Mouse (Mus musculus): ENCODE measurements at regions not wholly inside any gene's neighbourhood (a gene's known extent, or its start where the extent isn't known, plus 50 kb on each side); places are given as distances from the start of the nearest gene placed in this dataset.

DNA sequence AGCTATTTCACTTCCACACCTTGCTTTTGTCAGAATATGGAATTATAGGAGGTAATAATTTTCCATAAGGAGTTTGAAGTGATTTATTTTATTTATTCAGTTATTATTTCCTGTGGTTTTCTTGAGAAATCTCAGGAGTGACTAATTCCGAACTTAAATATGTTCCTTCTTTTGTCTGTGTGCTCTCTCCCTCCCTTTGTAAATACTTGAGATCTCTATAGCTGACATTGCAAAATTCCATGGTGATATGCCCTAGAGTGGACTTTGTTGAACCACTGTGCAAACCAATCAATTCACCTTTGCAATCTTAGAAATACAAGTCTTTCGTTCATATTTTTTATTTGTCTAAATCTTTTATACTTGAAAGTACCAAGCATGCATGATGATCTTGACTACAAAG is 478.8 kb upstream of the Gm9747 start:
- 88% methylated on average over 2 of the region's 2 CpGs for WGBS
- Histone ChIP-seq H3K27ac (ENCODE audit: low read depth, low read length) (no peak overlapping the region), H3K4me1 (ENCODE audit: control insufficient read depth, insufficient read depth, low read length) (no peaks in the 10 kb centered on the region), H3K27me3 (ENCODE audit: control insufficient read depth, insufficient read depth, low read length) (no peaks in the 10 kb centered on the region), H3K4me3 (ENCODE audit: low read length) (no peak overlapping the region), H3K9ac (ENCODE audit: low read depth, low read length) (no peak overlapping the region), H3K36me3 (ENCODE audit: control insufficient read depth, insufficient read depth, low read length) (no peaks in the 10 kb centered on the region), H3K9me3 (ENCODE audit: control insufficient read depth, low read length) (no peaks in the 10 kb centered on the region), H3K4me2 (replicated peaks; ENCODE audit: low read depth, low read length) (no peak overlapping the region)
- ATAC-seq (ENCODE audit: low FRiP score, low TSS enrichment), result no peak

DNA sequence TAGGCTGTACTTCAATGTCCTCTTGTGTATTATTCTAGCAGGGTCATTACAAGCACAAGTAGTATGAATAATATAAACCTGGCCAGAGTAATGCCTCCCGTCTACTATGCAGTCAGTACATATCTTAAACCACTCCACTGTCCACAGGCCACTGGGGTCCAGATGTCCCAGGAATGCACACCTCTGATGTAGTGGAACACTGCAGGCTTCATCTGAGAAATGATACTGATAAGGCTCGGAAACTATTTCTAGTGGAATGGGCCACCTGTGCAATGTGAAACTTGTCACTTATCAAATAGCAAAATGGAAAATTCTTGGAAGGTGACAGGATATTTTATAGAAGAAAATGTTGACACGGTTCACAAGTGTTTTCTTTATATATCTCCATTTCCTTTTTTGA is 477.6 kb upstream of the Gm9747 start:
- Histone ChIP-seq H3K27me3 (ENCODE audit: control insufficient read depth, insufficient read depth, low read length) (no peaks in the 10 kb centered on the region), H3K9me3 (ENCODE audit: control insufficient read depth, low read length) (no peaks in the 10 kb centered on the region), H3K9ac (ENCODE audit: low read depth, low read length) (no peak overlapping the region), H3K27ac (ENCODE audit: low read depth, low read length) (no peak overlapping the region), H3K4me3 (ENCODE audit: low read length) (no peak overlapping the region), H3K4me1 (ENCODE audit: control insufficient read depth, insufficient read depth, low read length) (no peaks in the 10 kb centered on the region), H3K4me2 (replicated peaks; ENCODE audit: low read depth, low read length) (no peak overlapping the region), H3K36me3 (ENCODE audit: control insufficient read depth, insufficient read depth, low read length) (no peaks in the 10 kb centered on the region)
- 64% methylated on average over 3 of the region's 3 CpGs for WGBS
- ATAC-seq (ENCODE audit: low FRiP score, low TSS enrichment), result no peak

DNA sequence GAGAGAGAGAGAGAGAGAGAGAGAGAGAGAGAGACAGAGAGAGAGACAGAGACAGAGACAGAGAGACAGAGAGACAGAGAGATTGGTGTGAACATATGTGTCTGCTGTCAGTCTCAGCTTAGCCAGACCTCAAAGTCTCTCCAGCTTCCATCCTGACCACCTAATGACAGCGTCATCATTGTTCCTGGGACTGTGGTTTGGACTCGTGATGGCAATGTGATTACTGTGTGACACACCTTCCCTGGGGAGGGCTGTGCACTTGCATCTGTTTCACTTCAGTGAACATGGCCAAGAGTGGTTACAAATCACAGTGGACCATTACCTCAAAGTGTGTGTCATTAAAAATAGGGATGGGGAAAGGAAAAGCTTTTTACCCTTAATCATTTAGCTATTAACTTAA is 477.2 kb upstream of the Gm9747 start:
- Histone ChIP-seq H3K36me3 (ENCODE audit: control insufficient read depth, insufficient read depth, low read length) (no peaks in the 10 kb centered on the region), H3K4me1 (ENCODE audit: control insufficient read depth, insufficient read depth, low read length) (no peaks in the 10 kb centered on the region), H3K4me3 (ENCODE audit: low read length) (no peak overlapping the region), H3K9me3 (ENCODE audit: control insufficient read depth, low read length) (no peaks in the 10 kb centered on the region), H3K27ac (ENCODE audit: low read depth, low read length) (no peak overlapping the region), H3K27me3 (ENCODE audit: control insufficient read depth, insufficient read depth, low read length) (no peaks in the 10 kb centered on the region), H3K9ac (ENCODE audit: low read depth, low read length) (no peak overlapping the region), H3K4me2 (replicated peaks; ENCODE audit: low read depth, low read length) (no peak overlapping the region)
- 36% methylated on average over 2 of the region's 2 CpGs for WGBS
- ATAC-seq (ENCODE audit: low FRiP score, low TSS enrichment), result no peak

DNA sequence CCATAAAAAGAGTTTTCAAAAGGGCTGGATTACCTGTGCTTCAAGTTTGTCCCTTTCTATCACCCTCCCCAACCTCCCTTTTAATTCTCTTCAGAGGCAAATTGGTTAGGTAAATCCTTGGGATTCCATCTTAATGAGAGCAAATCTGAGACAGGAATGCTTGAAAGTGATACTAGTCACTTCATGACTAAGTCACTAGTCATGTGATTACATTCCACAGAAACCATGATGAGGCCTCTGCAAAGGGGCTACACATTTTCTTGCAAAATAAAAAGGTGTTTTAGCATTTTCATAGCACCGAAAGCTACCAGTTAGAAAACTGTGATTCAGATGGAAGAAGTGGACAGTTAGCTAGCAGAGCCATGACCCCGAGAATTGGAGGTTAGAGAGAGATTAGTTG is 473.0 kb upstream of the Gm9747 start:
- Histone ChIP-seq H3K4me1 (ENCODE audit: control insufficient read depth, insufficient read depth, low read length) (no peaks in the 10 kb centered on the region), H3K9me3 (ENCODE audit: control insufficient read depth, low read length) (no peaks in the 10 kb centered on the region; the same call in 1 of the 2 replicates), H3K9ac (ENCODE audit: low read depth, low read length) (no peak overlapping the region), H3K4me2 (replicated peaks; ENCODE audit: low read depth, low read length) (no peak overlapping the region), H3K27me3 (ENCODE audit: control insufficient read depth, insufficient read depth, low read length) (no peaks in the 10 kb centered on the region), H3K4me3 (ENCODE audit: low read length) (no peak overlapping the region), H3K36me3 (ENCODE audit: control insufficient read depth, insufficient read depth, low read length) (no peaks in the 10 kb centered on the region), H3K27ac (ENCODE audit: low read depth, low read length) (no peak overlapping the region)
- WGBS, result 78% methylated on average over 2 of the region's 2 CpGs
- no peak for ATAC-seq (ENCODE audit: low FRiP score, low TSS enrichment)

DNA sequence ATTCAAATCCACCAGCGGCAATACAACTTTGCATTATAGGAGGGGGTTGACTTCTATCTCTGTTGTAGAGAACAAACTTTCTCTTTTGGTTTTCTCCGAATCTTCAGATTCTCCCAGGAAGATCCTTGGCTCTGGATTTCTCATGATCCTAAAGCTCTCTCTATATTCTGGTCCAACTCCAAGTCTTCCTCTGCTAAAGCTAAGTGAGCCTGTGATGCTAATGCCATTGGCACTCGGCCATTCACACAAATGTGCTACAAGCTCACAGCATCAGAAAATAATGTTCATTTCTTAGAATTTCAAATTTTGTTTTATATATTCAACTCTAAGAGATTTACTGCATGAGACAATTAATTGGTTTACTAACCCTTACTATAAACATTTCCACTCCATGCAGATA is 461.2 kb upstream of the Gm9747 start:
- no peak overlapping the region for H3K4me3 ChIP-seq (ENCODE audit: low read length)
- H3K36me3 ChIP-seq (ENCODE audit: control insufficient read depth, insufficient read depth, low read length), result no peaks in the 10 kb centered on the region
- H3K4me1 ChIP-seq (ENCODE audit: control insufficient read depth, insufficient read depth, low read length), result no peaks in the 10 kb centered on the region
- no peaks in the 10 kb centered on the region for H3K9me3 ChIP-seq (ENCODE audit: control insufficient read depth, low read length)
- 90% methylated on average over 3 of the region's 3 CpGs for WGBS
- no peak overlapping the region for H3K9ac ChIP-seq (ENCODE audit: low read depth, low read length)
- H3K4me2 ChIP-seq (replicated peaks; ENCODE audit: low read depth, low read length), result no peak overlapping the region
- no peaks in the 10 kb centered on the region for H3K27me3 ChIP-seq (ENCODE audit: control insufficient read depth, insufficient read depth, low read length)
- ATAC-seq (ENCODE audit: low FRiP score, low TSS enrichment), result no peak
- H3K27ac ChIP-seq (ENCODE audit: low read depth, low read length), result no peak overlapping the region

DNA sequence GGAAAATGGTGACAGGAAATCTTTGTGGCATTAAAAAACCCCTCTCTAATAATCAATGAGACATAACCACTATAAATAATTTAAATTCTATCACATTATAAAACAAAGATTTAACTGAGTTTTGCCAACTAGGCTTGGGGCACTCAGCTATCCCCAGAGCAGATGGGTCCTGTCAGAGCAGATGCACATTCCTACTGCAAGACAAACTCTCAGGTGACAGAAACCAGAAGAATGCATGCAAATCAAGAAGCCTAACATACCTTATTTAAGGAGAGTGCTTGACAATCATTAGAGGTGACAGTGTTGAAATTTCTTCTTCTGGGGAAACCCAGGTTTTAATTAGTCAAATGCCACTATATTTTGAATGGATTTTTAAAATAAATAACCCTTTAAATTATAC is 452.3 kb upstream of the Gm9747 start:
- Histone ChIP-seq H3K4me1 (ENCODE audit: control insufficient read depth, insufficient read depth, low read length) (no peaks in the 10 kb centered on the region), H3K9me3 (ENCODE audit: control insufficient read depth, low read length) (no peaks in the 10 kb centered on the region), H3K9ac (ENCODE audit: low read depth, low read length) (no peak overlapping the region), H3K36me3 (ENCODE audit: control insufficient read depth, insufficient read depth, low read length) (no peaks in the 10 kb centered on the region), H3K4me3 (ENCODE audit: low read length) (no peak overlapping the region), H3K4me2 (replicated peaks; ENCODE audit: low read depth, low read length) (no peak overlapping the region), H3K27ac (ENCODE audit: low read depth, low read length) (no peak overlapping the region), H3K27me3 (ENCODE audit: control insufficient read depth, insufficient read depth, low read length) (no peaks in the 10 kb centered on the region)
- no peak for ATAC-seq (ENCODE audit: low FRiP score, low TSS enrichment)

DNA sequence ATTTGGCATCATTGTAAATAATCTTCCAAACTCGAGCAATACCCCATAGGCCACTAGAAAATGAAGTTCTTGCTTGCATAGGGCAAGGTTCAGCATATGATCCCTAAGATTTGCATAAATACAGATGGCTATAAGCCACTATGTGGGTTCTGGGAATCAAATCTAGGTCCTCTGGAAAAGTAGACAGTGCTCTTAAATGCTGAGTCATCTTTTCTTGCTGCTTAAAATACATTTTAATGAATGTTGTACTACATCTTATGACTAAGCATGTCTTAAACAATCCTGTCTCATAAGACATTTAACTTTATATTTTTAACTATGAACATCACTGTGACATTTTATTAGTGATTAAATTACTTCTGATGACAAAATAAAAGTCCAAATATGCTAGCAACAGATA is 448.6 kb upstream of the Gm9747 start:
- Histone ChIP-seq H3K27ac (ENCODE audit: low read depth, low read length) (no peak overlapping the region), H3K36me3 (ENCODE audit: control insufficient read depth, insufficient read depth, low read length) (no peaks in the 10 kb centered on the region), H3K4me2 (replicated peaks; ENCODE audit: low read depth, low read length) (no peak overlapping the region), H3K4me3 (ENCODE audit: low read length) (no peak overlapping the region), H3K4me1 (ENCODE audit: control insufficient read depth, insufficient read depth, low read length) (no peaks in the 10 kb centered on the region), H3K9ac (ENCODE audit: low read depth, low read length) (no peak overlapping the region), H3K9me3 (ENCODE audit: control insufficient read depth, low read length) (no peaks in the 10 kb centered on the region), H3K27me3 (ENCODE audit: control insufficient read depth, insufficient read depth, low read length) (no peaks in the 10 kb centered on the region)
- 66% methylated on average over 1 of the region's 1 CpGs for WGBS
- ATAC-seq (ENCODE audit: low FRiP score, low TSS enrichment), result no peak

DNA sequence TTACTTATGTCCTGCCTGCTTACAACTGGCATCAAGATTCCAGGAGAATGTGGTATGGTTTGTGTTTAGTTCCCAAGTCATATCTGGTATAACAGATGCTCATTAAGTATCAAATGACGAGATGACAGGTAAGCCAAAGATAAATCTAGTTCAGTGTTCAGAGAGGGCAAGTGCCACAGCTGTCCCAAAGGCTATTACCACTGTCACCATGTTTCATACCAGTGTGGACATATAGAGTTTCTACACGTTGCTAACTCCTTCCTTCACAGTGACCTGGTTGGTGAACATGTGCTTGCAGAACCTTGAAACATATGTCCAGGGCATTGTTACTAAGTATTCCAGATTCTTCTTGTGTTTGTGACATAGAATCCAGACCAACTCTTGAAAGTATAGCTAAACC is 438.1 kb upstream of the Gm9747 start:
- Histone ChIP-seq H3K27me3 (ENCODE audit: control insufficient read depth, insufficient read depth, low read length) (no peaks in the 10 kb centered on the region), H3K4me2 (replicated peaks; ENCODE audit: low read depth, low read length) (no peak overlapping the region), H3K9ac (ENCODE audit: low read depth, low read length) (no peak overlapping the region), H3K9me3 (ENCODE audit: control insufficient read depth, low read length) (no peaks in the 10 kb centered on the region), H3K36me3 (ENCODE audit: control insufficient read depth, insufficient read depth, low read length) (no peaks in the 10 kb centered on the region), H3K27ac (ENCODE audit: low read depth, low read length) (no peak overlapping the region), H3K4me1 (ENCODE audit: control insufficient read depth, insufficient read depth, low read length) (no peaks in the 10 kb centered on the region), H3K4me3 (ENCODE audit: low read length) (no peak overlapping the region)
- ATAC-seq (ENCODE audit: low FRiP score, low TSS enrichment), result no peak
- 65% methylated on average over 2 of the region's 2 CpGs for whole genome bisulfite sequencing

DNA sequence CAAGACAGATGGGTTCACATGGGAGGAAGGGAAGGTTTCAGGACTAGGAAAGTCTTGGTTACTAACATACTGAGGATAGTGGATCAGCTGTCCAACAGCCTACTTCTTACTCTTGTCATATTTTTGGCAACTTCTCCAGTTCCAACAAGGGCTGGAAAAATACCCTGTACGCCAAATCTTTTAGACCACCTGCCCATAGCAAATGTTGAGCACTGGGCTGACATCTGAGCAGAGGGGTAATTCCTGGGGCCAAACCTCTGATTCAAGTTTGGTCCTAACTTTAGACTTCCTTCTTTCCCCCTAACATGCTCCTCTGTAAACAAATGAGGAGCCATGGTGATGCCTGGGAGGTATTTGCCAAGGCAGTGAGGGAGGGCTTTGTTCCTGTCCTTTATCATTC is 437.5 kb upstream of the Gm9747 start:
- no peak overlapping the region for H3K27ac ChIP-seq (ENCODE audit: low read depth, low read length)
- no peak overlapping the region for H3K4me2 ChIP-seq (replicated peaks; ENCODE audit: low read depth, low read length)
- no peak overlapping the region for H3K9ac ChIP-seq (ENCODE audit: low read depth, low read length)
- no peak overlapping the region for H3K4me3 ChIP-seq (ENCODE audit: low read length)
- no peaks in the 10 kb centered on the region for H3K9me3 ChIP-seq (ENCODE audit: control insufficient read depth, low read length)
- no peaks in the 10 kb centered on the region for H3K27me3 ChIP-seq (ENCODE audit: control insufficient read depth, insufficient read depth, low read length)
- H3K4me1 ChIP-seq (ENCODE audit: control insufficient read depth, insufficient read depth, low read length), result no peaks in the 10 kb centered on the region
- 90% methylated on average over 1 of the region's 1 CpGs for WGBS
- H3K36me3 ChIP-seq (ENCODE audit: control insufficient read depth, insufficient read depth, low read length), result no peaks in the 10 kb centered on the region
- ATAC-seq (ENCODE audit: low FRiP score, low TSS enrichment), result no peak

DNA sequence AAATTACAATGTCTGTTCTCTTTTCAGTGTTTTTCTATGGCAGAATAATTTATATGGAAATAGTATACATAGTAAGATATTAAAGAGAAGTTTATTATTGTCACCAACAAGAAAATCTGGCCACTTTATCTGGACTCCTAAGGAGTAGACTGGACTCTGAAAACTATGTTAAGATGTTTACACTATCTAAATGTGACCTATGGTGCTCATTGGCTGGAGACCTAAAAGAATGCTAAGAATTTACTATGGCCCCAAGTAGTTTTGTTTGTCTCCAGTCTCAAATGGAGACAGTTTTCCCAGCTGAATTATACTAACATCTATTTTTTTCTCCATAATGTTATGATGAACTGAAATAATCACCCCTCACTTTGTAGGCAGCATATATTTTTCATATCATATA is 421.3 kb upstream of the Gm9747 start:
- Histone ChIP-seq H3K4me2 (replicated peaks; ENCODE audit: low read depth, low read length) (no peak overlapping the region), H3K4me1 (ENCODE audit: control insufficient read depth, insufficient read depth, low read length) (no peaks in the 10 kb centered on the region), H3K27ac (ENCODE audit: low read depth, low read length) (no peak overlapping the region), H3K4me3 (ENCODE audit: low read length) (no peak overlapping the region), H3K36me3 (ENCODE audit: control insufficient read depth, insufficient read depth, low read length) (no peaks in the 10 kb centered on the region), H3K27me3 (ENCODE audit: control insufficient read depth, insufficient read depth, low read length) (no peaks in the 10 kb centered on the region), H3K9ac (ENCODE audit: low read depth, low read length) (no peak overlapping the region), H3K9me3 (ENCODE audit: control insufficient read depth, low read length) (no peaks in the 10 kb centered on the region)
- ATAC-seq (ENCODE audit: low FRiP score, low TSS enrichment), result no peak

All from kidney, embryonic 14.5 days (tissue).